Comparison of ENCODE assay signal across 9 mouse cellular contexts in genomic region chr5:66798591-66799003, GRCm38 (mm10). TPM values are rescaled to one million over a fixed set of nuclear protein-coding genes. Genes with fewer than 3 reads are reported as not detected.
DNase-seq lines count a peak whose midpoint lies in the region; ATAC-seq and TF ChIP-seq lines count a peak whose summit lies in the region.
"Had no signal": no experiment of that assay in that cellular context is flagged by ENCODE, and none has a peak within 500 bp of the region (broad histone marks: within the 10 kb centered on the region; RNA-seq: fewer than 3 reads in every experiment).

No protein-coding gene starts in this region.

- intact Hi-C loops in gastrocnemius, adult 2 months (cut with DNase I): no loop called here

- peaks cover 28% of the 10 kb centered on the region for H3K4me1 ChIP-seq in embryonic facial prominence, embryonic 12.5 days
- peaks cover 29% of the 10 kb centered on the region for H3K4me1 ChIP-seq in midbrain, embryonic 12.5 days
- no peaks in the 10 kb centered on the region for H3K4me1 ChIP-seq in intestine, postnatal 0 days (replicated peaks; ENCODE audit: control insufficient read depth, insufficient read depth, low read length)

- no peaks in the 10 kb centered on the region for H3K27me3 ChIP-seq in embryonic facial prominence, embryonic 12.5 days
- H3K27me3 ChIP-seq in midbrain, embryonic 12.5 days: no peaks in the 10 kb centered on the region
- no peaks in the 10 kb centered on the region for H3K27me3 ChIP-seq in intestine, postnatal 0 days (replicated peaks; ENCODE audit: control insufficient read depth, insufficient read depth, low read length)

- DNase-seq in gastrocnemius, adult 2 months: no peak
- no peak for DNase-seq in gastrocnemius, adult 18-20 months (ENCODE audit: low spot score)
- peak; percentile 40 for DNase-seq in kidney, postnatal 10 days
- DNase-seq in ovary, postnatal 14 days (ENCODE audit: low spot score): no peak

- 37% methylated on average over 8 of the region's 8 CpGs for WGBS in embryonic facial prominence, embryonic 12.5 days
- WGBS in midbrain, embryonic 12.5 days: 33% methylated on average over 8 of the region's 8 CpGs
- WGBS in intestine, postnatal 0 days: 19% methylated on average over 8 of the region's 8 CpGs

- no peaks in the 10 kb centered on the region for H3K36me3 ChIP-seq in embryonic facial prominence, embryonic 12.5 days
- H3K36me3 ChIP-seq in midbrain, embryonic 12.5 days: no peaks in the 10 kb centered on the region
- no peaks in the 10 kb centered on the region for H3K36me3 ChIP-seq in intestine, postnatal 0 days (ENCODE audit: control insufficient read depth, insufficient read depth)

- H3K27ac ChIP-seq in gastrocnemius, adult 2 months: peak overlapping the region; percentile 52
- peak overlapping the region; percentile 46; the same call in 1 of the 2 replicates for H3K27ac ChIP-seq in embryonic facial prominence, embryonic 12.5 days
- H3K27ac ChIP-seq in midbrain, embryonic 12.5 days (replicated peaks): peak overlapping the region; percentile 59
- no peak overlapping the region for H3K27ac ChIP-seq in intestine, postnatal 0 days (ENCODE audit: low read depth, low read length)

- no peak overlapping the region for H3K9ac ChIP-seq in embryonic facial prominence, embryonic 12.5 days
- no peak overlapping the region for H3K9ac ChIP-seq in midbrain, embryonic 12.5 days (replicated peaks)
- H3K9ac ChIP-seq in intestine, postnatal 0 days (ENCODE audit: low read depth, low read length): no peak overlapping the region

- TF ChIP-seq CTCF in gastrocnemius, adult 2 months (IDR thresholded peaks at IDR 0.05): no peak
- no peak for TF ChIP-seq CTCF in intestine, postnatal 0 days (IDR thresholded peaks at IDR 0.05; ENCODE audit: low read depth)

- no peak for ATAC-seq in embryonic facial prominence, embryonic 12.5 days (ENCODE audit: insufficient number of reproducible peaks, insufficient read depth, low FRiP score, low TSS enrichment)
- ATAC-seq in midbrain, embryonic 12.5 days (ENCODE audit: low FRiP score, low read depth): 0 out of 2 replicates have a peak, but pooled peaks have one; percentile 36
- ATAC-seq in activated CD4-positive, CD25-positive, alpha-beta regulatory T cell, adult 4 months: no peak
- ATAC-seq in intestine, postnatal 0 days: no peak

- no peaks in the 10 kb centered on the region for H3K9me3 ChIP-seq in embryonic facial prominence, embryonic 12.5 days
- no peaks in the 10 kb centered on the region for H3K9me3 ChIP-seq in midbrain, embryonic 12.5 days
- no peaks in the 10 kb centered on the region for H3K9me3 ChIP-seq in intestine, postnatal 0 days (ENCODE audit: control insufficient read depth)

- no peak overlapping the region; the same call in 1 of the 2 replicates for H3K4me3 ChIP-seq in gastrocnemius, adult 2 months
- H3K4me3 ChIP-seq in embryonic facial prominence, embryonic 12.5 days: no peak overlapping the region
- H3K4me3 ChIP-seq in midbrain, embryonic 12.5 days: no peak overlapping the region
- H3K4me3 ChIP-seq in intestine, postnatal 0 days (ENCODE audit: low read depth, low read length): no peak overlapping the region
- H3K4me3 ChIP-seq: erythroblast, embryonic 14.5 days had no signal

- H3K4me2 ChIP-seq in embryonic facial prominence, embryonic 12.5 days (replicated peaks): no peak overlapping the region
- H3K4me2 ChIP-seq in midbrain, embryonic 12.5 days (replicated peaks): no peak overlapping the region
- H3K4me2 ChIP-seq in intestine, postnatal 0 days (replicated peaks; ENCODE audit: low read depth): no peak overlapping the region

RNA-seq across cellular contexts. Expression of gene Limch1, which starts 53.0 kb away (rescaled TPM):
- total RNA-seq in gastrocnemius, adult 2 months (2021): 100 to 1,000 TPM; 106 to 139 TPM
- total RNA-seq in gastrocnemius, adult 18-20 months (2021): 100 to 1,000 TPM; 111 to 119 TPM
- 61.6 and 61.9 TPM in 2 replicates for polyA plus RNA-seq in embryonic facial prominence, embryonic 12.5 days (2016; fragmentation: Nextera tagmentation; extraction: Ambion mirVana)
- 37.8 and 41.5 TPM in 2 replicates for polyA plus RNA-seq in midbrain, embryonic 12.5 days (2016; fragmentation: Nextera tagmentation; extraction: Ambion mirVana)
- under 1 TPM in 1 of 2 experiments, not detected in 1; 0.16 TPM for polyA plus RNA-seq in activated CD4-positive, CD25-positive, alpha-beta regulatory T cell, adult 4 months (2017; shearing (Covaris generic))
- polyA plus RNA-seq in intestine, postnatal 0 days (2015; fragmentation: Nextera tagmentation; extraction: Ambion mirVana): 6.7 and 7.7 TPM in 2 replicates
- polyA plus RNA-seq: erythroblast, embryonic 14.5 days had no signal
